Mouse (Mus musculus) cerebellum, postnatal 4 days (tissue): ENCODE results near the gene Dop1b.

Source experiments
- DNase-seq, 2 experiments: peaks; one replicate each; pipeline ENCODE4 v3.0.0; 2022; ENCODE audit warnings: low spot score in 2 of 2, mixed read lengths in 1 of 2

The Dop1b gene

DNA sequence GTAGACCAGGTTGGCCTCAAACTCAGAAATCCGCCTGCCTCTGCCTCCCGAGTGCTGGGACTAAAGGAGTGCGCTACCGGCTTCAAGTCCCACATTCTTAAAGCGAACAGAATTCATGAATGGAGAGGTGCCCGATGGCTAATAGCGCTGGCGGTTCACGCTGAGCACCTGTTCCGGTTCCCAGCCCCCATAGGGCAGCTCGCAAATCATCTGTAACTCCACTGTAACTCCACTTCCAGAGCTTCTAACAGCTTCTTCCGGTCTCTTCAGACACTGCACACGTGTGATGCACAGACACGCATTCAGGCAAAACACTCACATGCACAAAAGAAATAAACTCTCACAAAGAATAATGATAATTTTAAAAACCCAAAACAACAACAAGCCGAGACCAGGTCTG, 117.8 kb downstream of the Dop1b start:
- DNase-seq, result no peak

DNA sequence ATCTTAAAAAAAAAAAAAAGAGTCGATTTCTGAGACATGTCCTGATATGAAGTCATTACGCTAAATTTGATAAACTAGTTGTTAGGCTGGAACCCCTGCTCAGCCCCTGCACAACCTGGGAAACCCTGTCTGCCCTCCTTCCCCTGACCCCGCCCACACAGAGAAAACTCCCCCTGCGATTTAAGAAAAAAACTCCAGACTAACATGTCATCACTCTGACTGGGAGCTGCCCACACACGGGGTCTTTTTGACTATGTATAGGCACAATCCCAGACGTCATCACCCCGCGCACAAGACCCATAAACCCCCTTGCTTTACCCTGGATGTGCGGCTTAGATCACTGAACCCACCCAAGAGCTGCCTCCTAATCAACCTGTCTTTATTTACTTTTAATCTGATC, 118.4 kb downstream of the Dop1b start:
- DNase-seq, result no peak

DNA sequence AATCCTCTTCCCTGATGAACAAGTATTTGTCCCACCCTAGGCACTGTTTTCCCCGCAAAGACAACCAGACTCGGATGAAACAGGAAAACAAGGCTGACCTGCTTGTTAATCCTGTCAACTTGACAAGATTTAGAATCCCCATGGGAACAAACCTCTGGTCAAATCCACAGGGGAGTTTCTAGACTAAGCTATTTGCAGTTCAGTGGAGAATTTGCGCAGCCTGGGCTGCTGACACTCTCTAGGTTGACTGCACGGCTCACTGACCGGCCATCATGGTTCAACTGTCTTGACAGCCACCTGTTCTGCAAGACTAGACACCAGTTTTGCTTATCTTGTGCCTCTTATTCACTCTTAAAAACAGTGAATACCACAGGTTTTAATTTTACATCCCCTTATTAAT, 119.2 kb downstream of the Dop1b start:
- no peak for DNase-seq

DNA sequence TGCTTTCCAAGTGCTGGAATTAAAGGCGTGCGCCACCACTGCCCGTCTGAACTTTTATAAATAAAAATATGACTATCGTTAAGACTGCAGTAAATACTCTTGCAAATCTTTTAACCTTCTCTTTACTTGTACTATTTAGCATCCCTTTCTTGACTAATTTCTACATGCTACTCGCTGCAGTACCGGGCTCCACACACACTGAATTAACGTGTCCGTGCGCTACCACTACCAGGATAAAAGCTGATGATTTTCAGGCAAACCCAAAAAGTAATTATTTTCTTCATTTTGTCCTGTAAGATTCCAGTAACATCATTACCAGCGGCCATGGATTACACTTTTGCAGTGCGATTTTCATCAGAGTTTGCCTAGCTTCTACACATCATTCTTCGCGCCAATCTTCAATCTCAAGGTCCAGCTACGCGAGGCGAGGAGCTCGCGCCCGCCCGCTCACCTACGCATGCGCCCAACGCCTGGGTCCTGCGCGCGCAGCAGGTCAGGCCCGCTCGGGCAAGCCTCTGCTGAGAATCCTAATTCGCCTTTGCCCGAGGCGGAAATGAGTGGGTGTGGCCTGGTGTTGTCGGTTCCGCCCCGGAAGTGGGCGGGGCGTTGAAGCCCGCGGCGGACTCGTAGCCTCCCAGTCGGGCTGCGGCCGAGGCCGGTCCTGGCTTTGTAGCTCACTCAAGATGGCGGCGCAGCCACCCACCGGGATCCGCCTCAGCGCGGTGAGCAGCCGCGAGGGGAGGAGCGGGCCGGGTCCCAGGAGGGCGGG, 120.1 kb downstream of the Dop1b start, which contains the start of gene Morc3:
Morc3 (plus strand) TSS at position 495 of the 769 bp plus-strand sequence.
- peak; percentile 99 to 100 for DNase-seq

DNA sequence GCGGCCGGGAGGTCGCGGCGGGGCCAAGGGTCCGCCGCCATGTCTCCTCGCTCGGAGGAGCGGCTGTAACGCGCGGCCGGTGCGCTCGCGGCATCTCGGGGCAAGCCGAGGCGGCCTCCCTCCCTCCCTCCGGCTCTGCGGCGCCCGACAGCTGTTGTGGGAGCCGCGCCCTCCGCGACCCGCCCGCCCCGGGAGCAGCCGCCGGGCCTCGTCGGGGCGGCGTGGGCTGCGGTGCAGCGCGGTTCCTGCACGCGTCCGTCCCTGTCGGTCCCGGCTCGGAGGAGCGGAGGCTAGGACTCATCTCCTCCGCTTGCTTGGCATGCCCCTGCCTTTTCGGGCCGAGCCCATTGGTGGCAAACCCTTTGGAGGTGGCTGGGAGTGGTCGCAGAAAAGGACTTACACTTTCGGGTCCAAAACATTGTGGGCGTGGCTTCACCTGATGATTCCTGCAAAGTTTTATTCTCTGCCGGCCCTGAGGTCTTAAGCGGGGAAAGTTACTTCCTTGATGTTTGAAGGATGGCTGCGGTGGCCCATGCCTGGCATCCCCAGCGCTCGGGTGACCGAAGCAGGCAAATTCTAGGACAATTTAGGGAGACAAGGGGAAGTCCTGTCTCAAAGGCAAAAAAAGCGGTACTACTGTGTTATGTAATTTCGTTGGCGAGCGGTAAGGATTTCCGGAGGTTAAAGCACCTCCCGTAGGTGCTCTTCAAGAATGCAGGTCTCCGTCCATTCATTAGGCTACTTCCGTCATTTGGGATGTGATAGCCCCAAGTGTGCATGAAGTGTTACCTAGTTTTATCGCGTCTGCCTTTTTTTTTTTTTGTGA, 121.0 kb downstream of the Dop1b start:
- DNase-seq, result no peak

DNA sequence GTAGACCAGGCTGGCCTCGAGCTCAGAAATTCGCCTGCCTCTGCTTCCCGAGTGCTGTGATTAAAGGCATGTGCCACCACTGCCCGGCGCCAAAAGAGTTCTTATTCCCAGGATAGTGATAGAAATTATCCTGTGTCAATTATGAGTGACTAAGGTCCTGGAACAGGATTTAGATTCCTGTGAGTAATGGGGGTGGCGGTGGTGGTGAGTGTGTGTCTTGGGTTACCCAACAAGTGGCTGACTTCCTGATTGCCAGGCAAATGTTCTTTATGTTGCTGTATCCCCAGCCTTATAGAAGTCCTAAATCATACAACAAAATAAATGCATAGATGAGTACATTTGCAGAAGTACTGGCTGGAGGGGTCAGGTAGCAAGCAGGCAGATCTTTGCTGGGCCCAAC, 121.8 kb downstream of the Dop1b start:
- no peak for DNase-seq

DNA sequence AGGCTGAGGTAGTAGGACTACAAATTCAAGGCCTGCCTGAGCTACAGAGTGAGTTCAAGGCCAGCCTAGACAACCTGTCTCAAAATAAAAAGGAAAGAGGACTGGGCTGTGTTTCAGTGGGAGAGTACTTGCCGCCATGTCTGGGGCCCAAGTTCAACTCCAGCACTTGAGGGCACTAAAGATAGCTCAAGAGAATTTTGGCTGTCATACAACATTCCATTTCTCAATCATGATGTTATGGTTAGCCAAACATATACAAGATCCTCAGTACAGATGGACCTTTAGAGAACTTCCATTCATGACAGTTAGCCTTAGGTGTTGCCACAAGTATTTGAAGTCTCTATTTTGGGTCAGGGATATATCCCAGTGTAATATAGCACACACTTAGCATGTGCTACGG, 122.4 kb downstream of the Dop1b start:
- no peak for DNase-seq

DNA sequence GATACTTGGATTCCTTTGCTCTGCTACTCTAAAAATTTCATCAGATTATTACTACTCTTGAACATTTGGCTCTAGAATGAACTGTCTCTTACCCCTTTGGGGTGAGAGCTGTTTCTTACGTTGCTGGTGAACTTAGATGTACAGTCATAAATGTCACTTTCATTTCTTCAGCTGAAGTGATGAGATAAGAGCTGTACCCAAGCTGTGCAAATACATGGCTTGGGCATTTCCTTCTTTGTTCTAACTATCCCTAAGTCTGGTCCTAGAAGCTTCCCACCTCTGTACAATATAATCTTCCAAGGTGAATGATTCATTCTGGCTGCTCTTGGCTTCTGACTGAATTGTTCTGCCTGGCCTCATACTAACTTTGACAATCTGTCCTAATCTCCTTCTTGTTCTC, 127.3 kb downstream of the Dop1b start:
- no peak for DNase-seq

DNA sequence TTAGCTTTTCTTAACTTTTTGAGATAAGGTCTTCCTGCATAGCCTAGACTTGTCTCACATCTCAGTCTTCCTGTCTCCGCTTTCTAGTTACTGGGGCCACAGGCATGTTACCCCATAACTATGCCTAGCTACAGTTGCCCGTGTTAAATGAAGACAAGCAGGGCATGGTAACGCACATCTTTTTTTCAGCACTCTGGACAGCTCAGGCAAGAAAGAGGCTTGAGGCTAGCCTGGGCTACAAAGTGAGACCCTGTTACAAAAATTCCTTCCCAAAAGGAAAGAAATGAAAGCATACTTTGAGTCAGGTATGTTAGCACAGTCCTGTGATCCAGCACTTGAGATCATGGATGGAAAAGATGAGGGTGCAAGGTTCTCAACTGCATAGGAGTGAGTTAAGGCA, 138.8 kb downstream of the Dop1b start:
- no peak for DNase-seq

DNA sequence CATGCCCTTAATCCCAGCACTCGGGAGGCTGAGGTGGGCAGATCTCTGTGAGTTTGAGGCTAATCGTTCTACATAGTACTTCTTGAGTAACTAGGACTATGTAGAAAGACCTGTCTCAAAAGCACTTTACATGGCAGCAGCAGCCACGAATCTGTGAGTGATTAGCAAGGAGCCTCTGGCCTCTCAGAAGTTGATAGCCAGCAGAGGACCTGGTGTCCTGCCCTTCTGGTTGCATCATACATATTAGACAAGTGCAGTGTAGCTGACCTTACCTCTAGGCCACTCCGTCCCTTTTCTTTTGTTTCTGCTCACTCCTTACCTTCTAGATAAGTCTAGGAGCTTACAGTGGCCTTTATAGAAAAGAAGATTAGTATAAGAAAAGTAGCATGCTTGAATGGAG, 148.3 kb downstream of the Dop1b start:
- DNase-seq, result no peak
